Mouse (Mus musculus): Measurements from ENCODE around the gene Dcps. TPM values are rescaled to one million over a fixed set of nuclear protein-coding genes. Genes with fewer than 3 reads are reported as not detected.

Gene Dcps
- polyA plus RNA-seq (2014; fragmentation: Illumina TruSeq; extraction: RNeasy Lipid Tissue Mini Kit (QIAGEN cat#74804); ENCODE audit: low replicate concordance): 4.5 TPM

GRCm38 (mm10) chr9:35175251-35176123 lies at the start of gene Dcps:
TSS of gene Dcps (minus strand) at chr9:35176061.

DNA sequence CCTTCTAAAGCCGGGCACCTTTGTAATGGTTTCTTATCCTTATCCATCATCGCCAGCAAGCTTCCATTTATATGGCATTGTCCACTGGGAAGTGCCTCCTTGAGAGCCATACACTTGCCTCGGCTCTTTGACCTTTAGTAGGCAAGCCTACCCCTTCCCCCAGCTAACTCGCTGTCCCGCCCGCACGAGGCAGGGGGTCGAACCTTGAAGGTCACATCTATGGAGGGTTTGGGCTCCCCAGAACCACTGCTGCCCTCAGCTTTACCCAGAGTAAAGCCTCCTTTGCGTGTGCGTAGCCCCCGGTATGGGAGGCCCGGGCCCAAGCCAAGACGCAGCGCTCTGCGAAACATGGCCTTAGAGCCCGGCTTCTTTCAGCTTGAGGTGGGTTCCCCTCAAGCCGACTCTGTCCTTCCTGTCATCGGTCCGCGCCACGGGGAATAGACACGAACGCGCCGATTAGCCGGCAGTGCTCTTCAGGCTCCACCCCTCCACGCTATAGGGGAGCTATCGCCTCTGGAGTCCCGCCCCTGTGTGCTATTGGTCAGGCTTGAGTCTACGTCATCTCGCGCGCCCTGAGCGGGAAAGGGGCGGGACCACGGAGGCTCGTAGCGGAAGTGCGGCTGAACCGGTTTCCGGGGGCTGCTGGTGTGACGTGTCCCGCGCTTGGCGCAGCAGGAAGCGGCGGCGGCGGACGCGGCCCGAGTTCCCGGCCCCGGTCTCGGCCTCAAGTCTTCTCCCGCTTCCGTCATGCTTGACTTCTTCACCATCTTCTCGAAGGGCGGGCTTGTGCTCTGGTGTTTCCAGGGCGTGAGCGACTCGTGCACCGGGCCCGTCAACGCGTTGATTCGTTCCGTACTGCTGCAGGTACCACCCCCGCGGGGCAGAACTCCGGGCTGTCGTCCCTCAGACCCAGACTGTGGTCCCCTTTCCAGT lies 34.9 kb upstream of the Dcps start, which contains the start of gene Foxred1:
Foxred1 (minus strand) TSS at position 514 of the 933 bp plus-strand sequence.

DNA sequence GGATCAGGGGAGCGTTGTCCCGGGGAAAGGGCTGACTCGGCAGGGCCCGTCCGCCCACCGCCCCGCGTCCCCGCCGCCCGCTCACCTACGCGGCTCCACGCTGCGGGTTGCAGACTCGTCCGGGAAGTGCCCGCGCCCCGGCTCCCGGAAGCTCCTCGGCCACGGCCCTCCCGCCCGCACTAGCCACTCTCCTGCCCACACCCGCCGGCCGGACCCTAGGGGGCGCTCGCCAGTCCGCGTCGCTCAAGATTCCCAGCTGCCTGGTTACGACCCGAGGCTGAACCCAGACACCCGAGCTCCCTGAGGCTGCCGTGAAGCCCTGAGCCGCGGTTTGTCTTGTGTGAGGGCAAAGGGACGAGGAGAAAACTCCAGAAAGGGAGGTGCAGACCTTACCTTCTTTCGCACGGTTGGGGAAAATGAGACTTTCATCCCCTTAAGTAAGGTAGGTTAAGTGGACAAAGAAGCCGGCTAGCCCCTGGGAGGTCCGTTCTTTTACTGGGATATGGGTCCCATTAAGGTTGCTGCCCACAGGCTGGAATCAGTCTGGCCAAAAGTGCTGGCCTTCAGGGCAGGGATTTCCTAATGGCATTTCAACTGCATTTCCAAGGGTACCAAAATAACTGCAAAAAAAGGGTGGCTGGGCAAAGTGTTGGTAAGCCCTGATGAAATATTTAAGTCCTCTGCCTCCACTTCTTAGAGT lies 24.1 kb upstream of the Dcps start, which contains the start of the genes Srpr and Tirap:
Srpr (plus strand) TSS at position 404 of the 700 bp plus-strand sequence.
Tirap (minus strand) TSS at position 520 of the 700 bp plus-strand sequence.

GRCm38 (mm10) chr9:35119168-35119567 lies 56.7 kb downstream of the Dcps start, which contains the start of gene St3gal4:
TSS of gene St3gal4 (minus strand) at chr9:35119268.

Other genes starting within 250 kb of the Dcps start
- gene St3gal4, start 56.8 kb downstream of the Dcps start, polyA plus RNA-seq (2014; fragmentation: Illumina TruSeq; extraction: RNeasy Lipid Tissue Mini Kit (QIAGEN cat#74804); ENCODE audit: low replicate concordance): 1,339 TPM
- gene Srpr, start 24.1 kb upstream of the Dcps start, polyA plus RNA-seq (2014; fragmentation: Illumina TruSeq; extraction: RNeasy Lipid Tissue Mini Kit (QIAGEN cat#74804); ENCODE audit: low replicate concordance): 141 TPM
- 9.1 TPM for gene Tirap, start 24.2 kb upstream of the Dcps start, polyA plus RNA-seq (2014; fragmentation: Illumina TruSeq; extraction: RNeasy Lipid Tissue Mini Kit (QIAGEN cat#74804); ENCODE audit: low replicate concordance)
- 15.3 TPM for gene Foxred1, start 35.0 kb upstream of the Dcps start, polyA plus RNA-seq (2014; fragmentation: Illumina TruSeq; extraction: RNeasy Lipid Tissue Mini Kit (QIAGEN cat#74804); ENCODE audit: low replicate concordance)
- gene Fam118b, start 91.7 kb upstream of the Dcps start, polyA plus RNA-seq (2014; fragmentation: Illumina TruSeq; extraction: RNeasy Lipid Tissue Mini Kit (QIAGEN cat#74804); ENCODE audit: low replicate concordance): 24.2 TPM
- 1.7 TPM for gene Rpusd4, start 91.8 kb upstream of the Dcps start, polyA plus RNA-seq (2014; fragmentation: Illumina TruSeq; extraction: RNeasy Lipid Tissue Mini Kit (QIAGEN cat#74804); ENCODE audit: low replicate concordance)
- gene Cdon, start 245.1 kb upstream of the Dcps start, polyA plus RNA-seq (2014; fragmentation: Illumina TruSeq; extraction: RNeasy Lipid Tissue Mini Kit (QIAGEN cat#74804); ENCODE audit: low replicate concordance): 3.2 TPM

Data from small intestine, adult 10 weeks (tissue).